Mouse (Mus musculus): ENCODE data around the gene Rab8a.

Gene Rab8a

GRCm38 (mm10) chr8:72210222-72210621 lies 49.2 kb downstream of the Rab8a start:
- in situ Hi-C loops (cut with MboI, MseI): no loop called here

GRCm38 (mm10) chr8:72210710-72211109 lies 49.7 kb downstream of the Rab8a start:
- in situ Hi-C loops (cut with MboI, MseI): no loop called here

GRCm38 (mm10) chr8:72211846-72212245 lies 50.8 kb downstream of the Rab8a start:
- in situ Hi-C loops (cut with MboI, MseI): no loop called here

GRCm38 (mm10) chr8:72212751-72213150 lies 51.8 kb downstream of the Rab8a start, which contains the start of gene Cib3:
Gene Cib3, minus strand, starts transcription at chr8:72212837.
- in situ Hi-C loops (cut with MboI, MseI): no loop called here

- in situ Hi-C loops (cut with MboI, MseI): no loop called here
These were observed 52.5 kb downstream of the Rab8a start, which contains the start of gene Gm11034 for GRCm38 (mm10) chr8:72213536-72213935. Gene Gm11034, minus strand, starts transcription at chr8:72213636.

- in situ Hi-C loops (cut with MboI, MseI): no loop called here
These were observed 54.1 kb downstream of the Rab8a start for GRCm38 (mm10) chr8:72215060-72215459.

GRCm38 (mm10) chr8:72215871-72216270 lies 54.9 kb downstream of the Rab8a start:
- in situ Hi-C loops (cut with MboI, MseI): no loop called here

- in situ Hi-C loops (cut with MboI, MseI): no loop called here
These were observed 58.0 kb downstream of the Rab8a start for GRCm38 (mm10) chr8:72218781-72219540.

GRCm38 (mm10) chr8:72219541-72220363 lies 58.8 kb downstream of the Rab8a start, which contains the start of gene Fam32a:
Gene Fam32a, plus strand, starts transcription at chr8:72219730.
- in situ Hi-C loops (cut with MboI, MseI): no loop called here

GRCm38 (mm10) chr8:72220758-72221157 lies 59.8 kb downstream of the Rab8a start:
- in situ Hi-C loops (cut with MboI, MseI): no loop called here

- in situ Hi-C loops (cut with MboI, MseI): no loop called here
These were observed 61.7 kb downstream of the Rab8a start for GRCm38 (mm10) chr8:72222656-72223055.

Measured in T-helper 2 cell (primary cell).